Mouse (Mus musculus) adrenal gland, postnatal 14 days (tissue): Measurements from ENCODE around the gene Vmn1r125. TPM values are rescaled to one million over a fixed set of nuclear protein-coding genes. Genes with fewer than 3 reads are reported as not detected.
"Not testable (repeated sequence)": the region's sequence is repeated elsewhere in the genome, so short reads cannot be mapped to it uniquely, and the experiment has no call there.

ENCODE experiments used
- DNase-seq: peaks from one replicate; pipeline ENCODE4 v3.0.0; 2021; ENCODE audit warnings: mixed read lengths
- long read RNA-seq, 2 experiments: library from polyadenylated mRNA; stranded (forward); transcript quantifications; one replicate each; pipeline ENCODE4 v2.0.0; 2021
- total RNA-seq: library from RNA; stranded (reverse); gene quantifications from 2 replicates; pipeline ENCODE4 v1.2.3, GENCODE M21; 2021

The Vmn1r125 gene
- not detected in 2 replicates for total RNA-seq
- long read RNA-seq, experiment 1 = 0 reads
- long read RNA-seq, experiment 2 = 0 reads

- not testable (repeated sequence) for DNase-seq
Observed at GRCm38 (mm10) chr7:21271879-21272278, at the start of gene Vmn1r125. Vmn1r125 (plus strand) TSS chr7:21272179.

- DNase-seq = not testable (repeated sequence)
Observed at GRCm38 (mm10) chr7:21260517-21260916, 11.5 kb upstream of the Vmn1r125 start, which contains the start of gene Vmn1r124. Vmn1r124 (minus strand) TSS chr7:21260617.

- DNase-seq = not testable (repeated sequence)
Observed at GRCm38 (mm10) chr7:21301367-21301766, 29.4 kb downstream of the Vmn1r125 start, which contains the start of gene Vmn1r126. Vmn1r126 (minus strand) TSS chr7:21301467.

GRCm38 (mm10) chr7:21319761-21320160, 47.8 kb downstream of the Vmn1r125 start, which contains the start of gene Vmn1r127:
Vmn1r127 (minus strand) TSS chr7:21319861.
- not testable (repeated sequence) for DNase-seq

Other genes with a start within 250 kb of the Vmn1r125 start
- gene Vmn1r120, start 218.4 kb upstream of the Vmn1r125 start, total RNA-seq = not detected in 2 replicates
- not detected in 2 replicates for gene Vmn1r121, start 173.7 kb upstream of the Vmn1r125 start, total RNA-seq
- gene Vmn1r122, start 138.1 kb upstream of the Vmn1r125 start, total RNA-seq = not detected in 2 replicates
- not detected in 2 replicates for gene Vmn1r123, start 110.0 kb upstream of the Vmn1r125 start, total RNA-seq
- gene Gm5157, start 81.8 kb upstream of the Vmn1r125 start, total RNA-seq = not detected in 2 replicates
- not detected in 2 replicates for gene Vmn1r124, start 11.6 kb upstream of the Vmn1r125 start, total RNA-seq
- not detected in 2 replicates for gene Vmn1r126, start 29.3 kb downstream of the Vmn1r125 start, total RNA-seq
- gene Vmn1r127, start 47.7 kb downstream of the Vmn1r125 start, total RNA-seq = not detected in 2 replicates
- not detected in 2 replicates for gene Vmn1r128, start 77.2 kb downstream of the Vmn1r125 start, total RNA-seq
- not detected in 2 replicates for gene Vmn1r129, start 89.1 kb downstream of the Vmn1r125 start, total RNA-seq
- gene Gm6882, start 160.6 kb downstream of the Vmn1r125 start, total RNA-seq = not detected in 2 replicates
- gene Vmn1r130, start 239.6 kb downstream of the Vmn1r125 start, total RNA-seq = not detected in 2 replicates